Mouse (Mus musculus) kidney, postnatal 14 days (tissue): ENCODE measurements around the gene Gm49358.

Experiments used
- DNase-seq: peaks from one replicate; pipeline ENCODE4 v3.0.0; 2022; ENCODE audit warnings: mixed read lengths

Gene Gm49358

GRCm38 (mm10) chr10:86778398-86779116, 14.8 kb downstream of the Gm49358 start, which contains the start of gene Nt5dc3:
Gene Nt5dc3 (plus strand): TSS chr10:86779005.
- peak; percentile 98 for DNase-seq

- peak; percentile 50 for DNase-seq
Measured at GRCm38 (mm10) chr10:86779117-86779755, 15.5 kb downstream of the Gm49358 start.

GRCm38 (mm10) chr10:86779816-86780500, 16.2 kb downstream of the Gm49358 start:
- no peak for DNase-seq

GRCm38 (mm10) chr10:86781641-86782040, 17.9 kb downstream of the Gm49358 start:
- no peak for DNase-seq

GRCm38 (mm10) chr10:86782656-86783055, 18.9 kb downstream of the Gm49358 start:
- no peak for DNase-seq

- no peak for DNase-seq
Measured at GRCm38 (mm10) chr10:86783561-86783960, 19.8 kb downstream of the Gm49358 start.

GRCm38 (mm10) chr10:86784126-86784675, 20.4 kb downstream of the Gm49358 start:
- no peak for DNase-seq

- DNase-seq = peak; percentile 30
Measured at GRCm38 (mm10) chr10:86785396-86785795, 21.6 kb downstream of the Gm49358 start.

- DNase-seq = no peak
Measured at GRCm38 (mm10) chr10:86786083-86786482, 22.3 kb downstream of the Gm49358 start.

GRCm38 (mm10) chr10:86788193-86788592, 24.4 kb downstream of the Gm49358 start:
- no peak for DNase-seq

GRCm38 (mm10) chr10:86789146-86789672, 25.4 kb downstream of the Gm49358 start:
- no peak for DNase-seq

- no peak for DNase-seq
Measured at GRCm38 (mm10) chr10:86791507-86792184, 27.9 kb downstream of the Gm49358 start.

GRCm38 (mm10) chr10:86793509-86793951, 29.8 kb downstream of the Gm49358 start:
- no peak for DNase-seq

- DNase-seq = no peak
Measured at GRCm38 (mm10) chr10:86794196-86794595, 30.4 kb downstream of the Gm49358 start.

GRCm38 (mm10) chr10:86794794-86795535, 31.2 kb downstream of the Gm49358 start:
- DNase-seq = no peak

GRCm38 (mm10) chr10:86796073-86796741, 32.4 kb downstream of the Gm49358 start:
- DNase-seq = no peak

GRCm38 (mm10) chr10:86807362-86807761, 43.6 kb downstream of the Gm49358 start:
- DNase-seq = no peak

- no peak for DNase-seq
Measured at GRCm38 (mm10) chr10:86808013-86808758, 44.4 kb downstream of the Gm49358 start.

GRCm38 (mm10) chr10:86810000-86810399, 46.2 kb downstream of the Gm49358 start:
- DNase-seq = no peak

GRCm38 (mm10) chr10:86810612-86811011, 46.8 kb downstream of the Gm49358 start:
- no peak for DNase-seq
